Mouse (Mus musculus) stomach, embryonic 15.5 days (tissue): ENCODE results near the gene Npas3. TPM values are rescaled to one million over a fixed set of nuclear protein-coding genes. Genes with fewer than 3 reads are reported as not detected.

ENCODE experiments used
- ATAC-seq: fragments of 200-750 bp; cut with Nextera tagmentation; 2 replicates; pipeline ENCODE4 v1.8.0; 2017; ENCODE audit warnings: low read depth, moderate number of reproducible peaks, moderate TSS enrichment; ENCODE audit not compliant: insufficient read depth, low FRiP score
- H3K27ac ChIP-seq: fragments of 300-500 bp; sonication (generic); 2 replicates; pipeline ENCODE4 v1.5.1; 2015; ENCODE audit warnings: mild to moderate bottlenecking, inconsistent platforms
- H3K27me3 ChIP-seq: fragments of 300-500 bp; sonication (generic); replicated peaks from 2 replicates; pipeline ENCODE4 v1.6.1; 2015; ENCODE audit warnings: inconsistent platforms
- H3K36me3 ChIP-seq: fragments of 300-500 bp; sonication (generic); 2 replicates; pipeline ENCODE4 v1.6.1; 2015; ENCODE audit warnings: inconsistent platforms
- H3K4me1 ChIP-seq: fragments of 300-500 bp; sonication (generic); 2 replicates; pipeline ENCODE4 v1.6.1; 2015; ENCODE audit warnings: inconsistent platforms
- H3K4me2 ChIP-seq: fragments of 300-500 bp; sonication (generic); 2 replicates; pipeline ENCODE4 v1.6.1; 2015; ENCODE audit warnings: mild to moderate bottlenecking, inconsistent platforms
- H3K4me3 ChIP-seq: fragments of 300-500 bp; sonication (generic); replicated peaks from 2 replicates; pipeline ENCODE4 v1.5.1; 2015; ENCODE audit warnings: inconsistent platforms
- H3K9ac ChIP-seq: fragments of 300-500 bp; sonication (generic); 2 replicates; pipeline ENCODE4 v1.6.1; 2015; ENCODE audit warnings: inconsistent platforms
- H3K9me3 ChIP-seq: fragments of 300-500 bp; sonication (generic); 2 replicates; pipeline ENCODE4 v1.6.1; 2016; ENCODE audit warnings: inconsistent platforms
- WGBS: fragments of 180-500 bp; shearing (Covaris S2); methylation state at CpG from one replicate; pipeline ENCODE4 v1.1.7; 2015; 5-methylcytosine and 5-hydroxymethylcytosine counted together
- polyA plus RNA-seq: library from polyadenylated mRNA; unstranded; fragments of >200 nt; fragmentation: Nextera tagmentation; extraction: Ambion mirVana; gene quantifications from 2 replicates; pipeline ENCODE4 v1.2.1, GENCODE M21; 2015

The Npas3 gene
- polyA plus RNA-seq, 1 experiment from 2014 or later: 3.0 TPM

- Histone ChIP-seq H3K27ac (no peak overlapping the region), H3K9me3 (no peaks in the 10 kb centered on the region), H3K9ac (no peak overlapping the region), H3K4me2 (no peak overlapping the region), H3K4me1 (no peaks in the 10 kb centered on the region), H3K36me3 (no peaks in the 10 kb centered on the region), H3K27me3 (no peaks in the 10 kb centered on the region), H3K4me3 (no peak overlapping the region)
- WGBS: 84% methylated on average over 5 of the region's 5 CpGs
- no peak for ATAC-seq
Measured at GRCm38 (mm10) chr12:53729275-53729674, 480.8 kb downstream of the Npas3 start.

GRCm38 (mm10) chr12:53738549-53739292, 490.2 kb downstream of the Npas3 start:
- H3K4me2 ChIP-seq: no peak overlapping the region
- WGBS: 68% methylated on average over 16 of the region's 16 CpGs

GRCm38 (mm10) chr12:53746653-53747052, 498.2 kb downstream of the Npas3 start:
- H3K4me2 ChIP-seq: no peak overlapping the region
- no peaks in the 10 kb centered on the region for H3K9me3 ChIP-seq
- WGBS: 56% methylated on average over 5 of the region's 5 CpGs
- no peak overlapping the region for H3K9ac ChIP-seq
- H3K27ac ChIP-seq: no peak overlapping the region
- no peaks in the 10 kb centered on the region for H3K36me3 ChIP-seq
- no peaks in the 10 kb centered on the region for H3K27me3 ChIP-seq
- no peak for ATAC-seq
- H3K4me3 ChIP-seq: no peak overlapping the region
- H3K4me1 ChIP-seq: no peaks in the 10 kb centered on the region

More at GRCm38 (mm10) chr12:53738549-53739292, 490.2 kb downstream of the Npas3 start:
- H3K27ac ChIP-seq: no peak overlapping the region
- H3K4me1 ChIP-seq: no peaks in the 10 kb centered on the region
- no peaks in the 10 kb centered on the region for H3K9me3 ChIP-seq
- no peaks in the 10 kb centered on the region for H3K27me3 ChIP-seq
- ATAC-seq: no peak
- no peak overlapping the region for H3K9ac ChIP-seq
- no peak overlapping the region for H3K4me3 ChIP-seq
- no peaks in the 10 kb centered on the region for H3K36me3 ChIP-seq

GRCm38 (mm10) chr12:53749375-53749774, 500.9 kb downstream of the Npas3 start:
- H3K9ac ChIP-seq: no peak overlapping the region
- H3K9me3 ChIP-seq: no peaks in the 10 kb centered on the region
- no peaks in the 10 kb centered on the region for H3K27me3 ChIP-seq
- no peaks in the 10 kb centered on the region for H3K36me3 ChIP-seq
- no peak overlapping the region for H3K27ac ChIP-seq
- WGBS: 69% methylated on average over 4 of the region's 4 CpGs
- H3K4me3 ChIP-seq: no peak overlapping the region
- no peak overlapping the region for H3K4me2 ChIP-seq
- ATAC-seq: no peak
- 0 out of 2 replicates have a peak, but pooled peaks cover 3% of the 10 kb centered on the region for H3K4me1 ChIP-seq

DNA sequence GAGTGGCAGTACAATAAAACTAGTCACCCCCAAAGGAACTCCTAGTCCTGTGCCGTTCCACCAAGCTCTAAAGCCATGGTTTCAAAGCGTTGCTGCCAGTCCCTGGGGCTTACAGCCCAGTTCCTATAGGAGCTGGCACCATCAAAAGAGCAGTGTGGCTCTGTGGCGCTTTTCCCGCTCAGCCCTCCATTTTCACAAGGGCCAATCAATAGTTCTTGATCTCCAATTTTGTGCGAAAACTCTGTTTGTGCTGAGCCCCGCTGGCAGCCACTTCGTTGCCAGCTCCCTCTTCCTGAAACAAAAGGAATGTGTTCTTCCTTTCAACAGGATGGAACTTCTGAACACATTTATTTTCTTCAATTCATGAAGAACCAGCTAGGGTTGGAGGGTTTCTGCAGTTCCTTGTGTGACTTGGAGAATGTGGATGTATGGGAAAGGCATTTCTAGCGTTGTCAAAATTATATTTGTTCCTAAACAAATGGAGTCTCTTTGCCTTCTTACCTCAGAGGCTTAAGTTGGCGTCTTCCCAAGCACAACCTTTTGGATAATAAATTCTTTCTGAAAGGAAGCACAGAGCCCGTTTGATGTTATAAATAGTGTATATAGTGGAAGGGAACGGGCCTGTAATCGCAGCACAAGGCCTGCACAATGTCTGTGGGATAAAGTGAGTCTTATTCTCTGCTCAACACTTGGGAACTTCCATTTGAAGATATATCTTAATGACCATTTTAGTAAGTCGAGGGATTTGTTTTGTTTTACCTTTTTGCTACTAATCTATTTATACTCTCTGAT, 504.0 kb downstream of the Npas3 start:
- Histone ChIP-seq H3K27ac (no peak overlapping the region), H3K4me1 (0 out of 2 replicates have a peak, but pooled peaks cover 3% of the 10 kb centered on the region), H3K27me3 (no peaks in the 10 kb centered on the region), H3K9me3 (no peaks in the 10 kb centered on the region), H3K36me3 (no peaks in the 10 kb centered on the region), H3K9ac (no peak overlapping the region), H3K4me3 (no peak overlapping the region), H3K4me2 (no peak overlapping the region)
- no peak for ATAC-seq
- WGBS: 59% methylated on average over 13 of the region's 13 CpGs

DNA sequence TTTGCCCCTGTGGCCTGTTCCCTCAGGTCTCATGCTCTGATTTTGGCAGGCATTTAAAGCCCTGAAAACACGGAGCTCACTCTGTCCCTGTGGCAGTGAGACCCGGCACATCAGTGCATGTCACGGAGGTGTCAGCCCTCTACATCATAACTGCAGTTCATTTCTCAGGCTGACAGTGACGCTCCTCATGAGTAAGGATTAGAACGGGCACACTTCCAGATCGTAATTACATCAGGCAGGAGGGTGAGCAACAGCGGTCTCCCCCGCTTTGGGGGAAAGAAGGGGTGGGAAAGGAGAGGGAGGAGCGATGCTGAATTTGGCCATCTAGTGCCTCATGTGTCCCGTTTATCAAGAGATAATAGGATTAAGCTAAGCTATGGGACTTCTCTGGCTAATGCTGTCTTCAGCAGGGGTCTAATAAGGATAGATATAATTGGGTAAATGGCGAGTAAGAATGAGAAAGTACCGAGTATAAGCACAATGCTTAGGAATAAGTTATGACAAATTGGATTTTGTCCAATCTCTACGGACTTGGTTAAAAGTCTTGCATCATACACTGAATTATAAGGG, 505.0 kb downstream of the Npas3 start:
- H3K27ac ChIP-seq: 0 out of 2 replicates have a peak overlapping the region, but pooled peaks have one; percentile 13
- 49% methylated on average over 13 of the region's 13 CpGs for WGBS
- H3K27me3 ChIP-seq: no peaks in the 10 kb centered on the region
- 0 out of 2 replicates have a peak, but pooled peaks cover 3% of the 10 kb centered on the region for H3K4me1 ChIP-seq
- H3K4me2 ChIP-seq: no peak overlapping the region
- no peak overlapping the region for H3K9ac ChIP-seq
- H3K4me3 ChIP-seq: no peak overlapping the region
- no peaks in the 10 kb centered on the region for H3K36me3 ChIP-seq
- H3K9me3 ChIP-seq: no peaks in the 10 kb centered on the region
- no peak for ATAC-seq

GRCm38 (mm10) chr12:53754236-53754635, 505.8 kb downstream of the Npas3 start:
- peaks cover 6% of the 10 kb centered on the region; the same call in 1 of the 2 replicates for H3K4me1 ChIP-seq
- ATAC-seq: no peak
- H3K27ac ChIP-seq: no peak overlapping the region
- no peak overlapping the region for H3K4me2 ChIP-seq
- H3K36me3 ChIP-seq: no peaks in the 10 kb centered on the region
- H3K9me3 ChIP-seq: no peaks in the 10 kb centered on the region
- H3K9ac ChIP-seq: no peak overlapping the region
- H3K27me3 ChIP-seq: no peaks in the 10 kb centered on the region
- WGBS: 28% methylated on average over 7 of the region's 7 CpGs
- no peak overlapping the region for H3K4me3 ChIP-seq

DNA sequence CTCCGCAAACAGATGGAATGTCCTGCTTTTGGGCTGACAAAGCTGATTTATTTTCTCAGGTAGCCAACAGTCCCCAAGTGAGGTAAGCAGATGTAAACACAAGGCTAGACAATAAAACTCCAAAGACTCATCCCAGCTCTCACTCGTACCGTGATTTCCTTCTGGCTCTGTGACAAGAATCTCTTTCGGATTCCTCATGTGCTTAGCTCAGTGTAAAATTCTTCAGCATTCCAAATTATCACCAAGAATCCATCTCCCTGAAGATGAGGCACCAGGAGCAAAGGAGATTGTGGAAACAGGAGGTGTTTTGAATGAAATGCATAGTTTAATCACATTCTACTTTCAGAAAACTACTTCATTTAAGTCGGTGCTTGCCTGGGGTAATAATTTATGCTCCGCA, 509.2 kb downstream of the Npas3 start:
- peaks cover 6% of the 10 kb centered on the region; the same call in 1 of the 2 replicates for H3K4me1 ChIP-seq
- no peak overlapping the region for H3K9ac ChIP-seq
- H3K4me3 ChIP-seq: no peak overlapping the region
- H3K27ac ChIP-seq: no peak overlapping the region
- ATAC-seq: no peak
- WGBS: 48% methylated on average over 6 of the region's 6 CpGs
- no peaks in the 10 kb centered on the region for H3K9me3 ChIP-seq
- no peaks in the 10 kb centered on the region for H3K36me3 ChIP-seq
- no peaks in the 10 kb centered on the region for H3K27me3 ChIP-seq
- H3K4me2 ChIP-seq: no peak overlapping the region

DNA sequence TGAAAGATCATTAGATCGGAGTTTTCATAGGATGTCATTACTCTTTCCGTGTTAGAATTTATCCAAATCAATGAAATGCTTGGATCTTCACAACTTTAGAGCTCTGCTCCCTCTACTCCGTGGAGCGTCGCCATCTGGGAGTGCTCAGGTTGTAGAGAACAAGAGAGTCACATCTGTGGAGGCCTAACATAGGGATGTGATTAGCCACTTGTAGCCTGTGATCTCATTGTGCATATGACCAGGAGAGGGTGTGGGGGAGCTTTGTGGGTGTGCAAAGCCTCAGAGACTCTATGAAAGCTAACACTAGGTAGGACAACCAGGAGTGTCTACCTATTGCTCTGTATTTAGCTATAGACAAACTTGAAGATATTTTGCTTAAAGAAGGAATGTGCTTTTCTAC, 509.9 kb downstream of the Npas3 start:
- no peak for ATAC-seq
- Histone ChIP-seq H3K27me3 (no peaks in the 10 kb centered on the region), H3K27ac (no peak overlapping the region), H3K36me3 (no peaks in the 10 kb centered on the region), H3K9me3 (no peaks in the 10 kb centered on the region), H3K4me3 (no peak overlapping the region), H3K4me1 (peaks cover 6% of the 10 kb centered on the region; the same call in 1 of the 2 replicates), H3K4me2 (no peak overlapping the region), H3K9ac (no peak overlapping the region)
- 75% methylated on average over 5 of the region's 5 CpGs for WGBS

DNA sequence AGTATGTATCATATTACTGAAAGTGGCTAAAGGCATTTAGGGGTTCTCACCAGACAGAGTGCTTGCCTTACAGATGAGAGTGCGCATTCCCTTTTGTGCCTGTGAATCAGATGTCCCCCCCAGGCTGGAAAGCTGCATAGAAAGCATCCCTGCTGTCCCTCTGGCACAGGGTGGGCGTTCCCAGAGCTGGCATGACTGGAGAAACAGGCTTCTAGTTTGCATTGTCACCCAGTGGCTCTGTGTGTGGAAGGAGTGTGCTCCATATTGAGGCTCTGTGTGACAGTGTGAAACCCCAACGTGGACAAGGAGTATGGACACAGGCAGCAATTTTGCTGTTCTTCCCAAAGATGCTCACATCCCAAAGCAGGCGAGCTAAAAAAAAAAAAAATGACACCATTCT, 515.7 kb downstream of the Npas3 start:
- Histone ChIP-seq H3K27ac (no peak overlapping the region), H3K9me3 (no peaks in the 10 kb centered on the region), H3K4me1 (peaks cover under 1% of the 10 kb centered on the region; the same call in 1 of the 2 replicates), H3K4me2 (no peak overlapping the region), H3K4me3 (no peak overlapping the region), H3K9ac (no peak overlapping the region), H3K27me3 (no peaks in the 10 kb centered on the region), H3K36me3 (no peaks in the 10 kb centered on the region)
- no peak for ATAC-seq
- WGBS: 68% methylated on average over 4 of the region's 4 CpGs

DNA sequence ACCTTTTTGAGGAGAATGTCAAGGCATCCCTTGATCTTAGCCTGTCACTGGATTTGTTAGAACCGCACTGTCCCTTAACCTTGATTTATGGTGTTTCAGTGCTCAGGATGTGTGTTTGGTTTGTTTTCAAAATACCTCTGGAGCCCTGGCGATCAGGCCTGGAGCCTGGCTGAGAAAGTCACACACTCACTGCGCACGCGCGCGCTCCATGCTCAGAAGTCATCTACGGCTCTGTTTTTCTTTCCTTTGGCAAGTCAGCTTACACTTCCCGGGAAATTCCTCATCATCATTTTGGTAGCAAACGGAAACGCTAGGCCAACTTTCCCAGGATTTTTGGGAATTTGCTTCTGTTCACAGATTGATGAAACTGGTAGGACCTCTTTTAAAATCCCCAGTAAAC, 519.9 kb downstream of the Npas3 start:
- no peaks in the 10 kb centered on the region for H3K4me1 ChIP-seq
- 63% methylated on average over 11 of the region's 11 CpGs for WGBS
- no peak overlapping the region for H3K9ac ChIP-seq
- no peaks in the 10 kb centered on the region for H3K9me3 ChIP-seq
- H3K36me3 ChIP-seq: no peaks in the 10 kb centered on the region
- H3K27ac ChIP-seq: no peak overlapping the region
- no peak for ATAC-seq
- no peak overlapping the region for H3K4me3 ChIP-seq
- no peaks in the 10 kb centered on the region for H3K27me3 ChIP-seq
- H3K4me2 ChIP-seq: no peak overlapping the region

GRCm38 (mm10) chr12:53771394-53771936, 523.0 kb downstream of the Npas3 start:
- Histone ChIP-seq H3K4me2 (no peak overlapping the region), H3K27me3 (no peaks in the 10 kb centered on the region), H3K4me3 (no peak overlapping the region), H3K9me3 (no peaks in the 10 kb centered on the region), H3K9ac (no peak overlapping the region), H3K36me3 (no peaks in the 10 kb centered on the region), H3K4me1 (no peaks in the 10 kb centered on the region), H3K27ac (no peak overlapping the region)
- ATAC-seq: no peak
- 83% methylated on average over 14 of the region's 14 CpGs for WGBS
